8 mouse cellular contexts compared by ENCODE assay signal in the genomic region with DNA sequence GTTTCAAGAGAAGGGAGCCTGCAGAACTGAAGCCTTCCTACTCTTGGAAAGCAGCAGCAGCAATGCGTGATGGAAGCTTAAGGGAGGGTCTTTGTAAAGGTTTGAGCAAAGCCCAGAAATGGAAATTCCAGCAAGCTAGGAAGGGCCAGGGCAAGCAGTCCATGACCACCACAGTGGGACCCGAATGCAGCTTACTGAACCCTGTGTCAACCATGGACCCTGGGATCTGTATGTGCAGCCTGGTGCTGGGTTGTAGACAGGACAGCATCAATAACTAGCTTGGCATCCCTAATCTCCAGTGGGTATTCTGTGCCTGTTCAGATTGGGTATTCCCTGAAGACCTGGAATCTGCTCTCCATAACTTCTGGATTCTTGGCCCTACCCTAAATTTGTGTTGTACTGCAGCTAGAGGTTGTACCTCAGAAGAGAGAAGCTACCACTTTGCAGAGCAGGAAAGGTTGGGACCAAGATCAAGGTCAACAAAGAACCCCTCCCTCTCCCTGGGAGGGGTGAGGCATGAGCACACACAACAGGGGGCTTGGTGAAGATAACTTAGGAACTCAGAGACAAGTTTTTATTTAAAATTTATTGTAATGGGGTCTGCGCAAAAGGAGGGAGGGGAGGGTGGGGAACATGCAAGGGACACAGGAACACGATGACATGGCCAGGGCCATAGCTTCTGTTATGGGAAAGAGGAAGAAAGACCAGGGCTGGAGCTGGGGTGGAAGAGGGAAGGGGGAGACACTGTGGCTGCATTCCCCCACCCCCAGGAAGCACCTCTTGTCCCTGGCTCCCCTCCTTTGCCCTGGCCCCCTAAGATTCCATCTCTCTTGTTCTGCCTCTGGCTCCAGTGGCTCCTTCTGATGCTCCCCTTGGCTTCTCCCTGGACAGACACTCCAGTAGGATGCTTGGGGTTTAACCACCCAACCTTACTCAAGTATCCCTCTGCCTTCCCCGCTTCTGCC. TPM values are rescaled to one million over a fixed set of nuclear protein-coding genes. Genes with fewer than 3 reads are reported as not detected.
A peak's percentile ranks its signal among the peaks of the same experiment; 100 is the strongest.
DNase-seq lines count a peak whose midpoint lies in the region; ATAC-seq and TF ChIP-seq lines count a peak whose summit lies in the region.

No protein-coding gene starts in this region.

- ATAC-seq in kidney, postnatal 0 days (replicated peaks; ENCODE audit: low FRiP score, low read depth): no peak
- no peak for ATAC-seq in hindbrain, embryonic 12.5 days (ENCODE audit: low FRiP score)
- no peak for ATAC-seq in midbrain, embryonic 15.5 days (replicated peaks)

- no peaks in the 10 kb centered on the region for H3K27me3 ChIP-seq in kidney, postnatal 0 days (ENCODE audit: insufficient read depth, low read length)
- no peaks in the 10 kb centered on the region for H3K27me3 ChIP-seq in hindbrain, embryonic 12.5 days
- H3K27me3 ChIP-seq in midbrain, embryonic 15.5 days (replicated peaks): no peaks in the 10 kb centered on the region

- TF ChIP-seq CTCF in kidney, postnatal 0 days (IDR thresholded peaks at IDR 0.05; ENCODE audit: low read depth): no peak
- no peak for TF ChIP-seq CTCF in cortical plate, adult 2 months (IDR thresholded peaks at IDR 0.05; ENCODE audit: extremely low read depth, insufficient read depth, low read length)

- WGBS in kidney, postnatal 0 days: 53% methylated on average over 5 of the region's 5 CpGs
- WGBS in hindbrain, embryonic 12.5 days: 44% methylated on average over 5 of the region's 5 CpGs
- 25% methylated on average over 4 of the region's 5 CpGs for WGBS in midbrain, embryonic 15.5 days

- peak overlapping the region; percentile 57; the same call in 1 of the 2 replicates for H3K27ac ChIP-seq in kidney, postnatal 0 days
- H3K27ac ChIP-seq in cortical plate, adult 2 months (ENCODE audit: insufficient read depth, low read length): peak overlapping the region; percentile 37
- H3K27ac ChIP-seq in hindbrain, embryonic 12.5 days: peak overlapping the region; percentile 92
- peak overlapping the region; percentile 83 for H3K27ac ChIP-seq in midbrain, embryonic 15.5 days

- TF ChIP-seq POLR2A in cortical plate, adult 2 months (IDR thresholded peaks at IDR 0.05; ENCODE audit: extremely low read depth, insufficient read depth, low read length): peak; percentile 35; the same call in 1 of the 2 replicates

- 0 out of 2 replicates have a peak, but pooled peaks cover 15% of the 10 kb centered on the region for H3K36me3 ChIP-seq in kidney, postnatal 0 days (ENCODE audit: insufficient read depth, low read length)
- H3K36me3 ChIP-seq in hindbrain, embryonic 12.5 days: peaks cover 26% of the 10 kb centered on the region
- peaks cover 6% of the 10 kb centered on the region for H3K36me3 ChIP-seq in midbrain, embryonic 15.5 days (replicated peaks)

- DNase-seq in kidney, postnatal 0 days (ENCODE audit: low spot score): peak; percentile 41
- no peak for DNase-seq in kidney, adult 11 months
- no peak for DNase-seq in B cell, adult 2 months
- DNase-seq in c-Kit-positive CD71-positive TER-119-positive erythroid progenitor cells, embryonic 14.5 days (ENCODE audit: low spot score): no peak
- no peak for DNase-seq in urinary bladder, postnatal 10 days (ENCODE audit: low spot score)

- peaks cover 46% of the 10 kb centered on the region for H3K4me1 ChIP-seq in kidney, postnatal 0 days (replicated peaks; ENCODE audit: insufficient read depth, low read length)
- peaks cover 11% of the 10 kb centered on the region for H3K4me1 ChIP-seq in cortical plate, adult 2 months (ENCODE audit: control insufficient read depth, insufficient read depth, low read length)
- peaks cover 73% of the 10 kb centered on the region for H3K4me1 ChIP-seq in hindbrain, embryonic 12.5 days
- H3K4me1 ChIP-seq in midbrain, embryonic 15.5 days: peaks cover 79% of the 10 kb centered on the region

- peak overlapping the region; percentile 60 for H3K9ac ChIP-seq in kidney, postnatal 0 days (ENCODE audit: low read depth, low read length)
- peak overlapping the region; percentile 76 for H3K9ac ChIP-seq in hindbrain, embryonic 12.5 days
- H3K9ac ChIP-seq in midbrain, embryonic 15.5 days: peak overlapping the region; percentile 60

- H3K4me2 ChIP-seq in kidney, postnatal 0 days (ENCODE audit: low read length): peak overlapping the region; percentile 85
- H3K4me2 ChIP-seq in hindbrain, embryonic 12.5 days (replicated peaks): peak overlapping the region; percentile 98
- H3K4me2 ChIP-seq in midbrain, embryonic 15.5 days: peak overlapping the region; percentile 64

- H3K9me3 ChIP-seq in kidney, postnatal 0 days (replicated peaks; ENCODE audit: low read length): no peaks in the 10 kb centered on the region
- H3K9me3 ChIP-seq in hindbrain, embryonic 12.5 days (replicated peaks): no peaks in the 10 kb centered on the region
- H3K9me3 ChIP-seq in midbrain, embryonic 15.5 days: no peaks in the 10 kb centered on the region

- peak overlapping the region; percentile 43 for H3K4me3 ChIP-seq in kidney, postnatal 0 days (replicated peaks; ENCODE audit: low read depth, low read length)
- peak overlapping the region; percentile 85 for H3K4me3 ChIP-seq in cortical plate, adult 2 months (ENCODE audit: insufficient read depth, low read length)
- peak overlapping the region; percentile 48 for H3K4me3 ChIP-seq in hindbrain, embryonic 12.5 days
- peak overlapping the region; percentile 49 for H3K4me3 ChIP-seq in midbrain, embryonic 15.5 days

RNA-seq across cellular contexts. Expression of a gene that starts 0.8 kb away (rescaled TPM):
- polyA plus RNA-seq in kidney, postnatal 0 days (2015; fragmentation: Nextera tagmentation; extraction: Ambion mirVana): 2.5 and 2.7 TPM in 2 replicates
- polyA plus RNA-seq in cortical plate, adult 2 months (2012; rRNA removed): 371 and 405 TPM in 2 replicates
- polyA plus RNA-seq in hindbrain, embryonic 12.5 days (2016; fragmentation: Nextera tagmentation; extraction: Ambion mirVana): 7.1 and 9.6 TPM in 2 replicates
- polyA plus RNA-seq in midbrain, embryonic 15.5 days (2015; fragmentation: Nextera tagmentation; extraction: Ambion mirVana): 40.7 and 42.3 TPM in 2 replicates

RNA-seq across cellular contexts. Expression of a gene that starts 0.9 kb away (rescaled TPM):
- 44.2 and 53.8 TPM in 2 replicates for polyA plus RNA-seq in kidney, postnatal 0 days (2015; fragmentation: Nextera tagmentation; extraction: Ambion mirVana)
- polyA plus RNA-seq in cortical plate, adult 2 months (2012; rRNA removed): 97.1 and 109 TPM in 2 replicates
- 63.8 and 69.6 TPM in 2 replicates for polyA plus RNA-seq in hindbrain, embryonic 12.5 days (2016; fragmentation: Nextera tagmentation; extraction: Ambion mirVana)
- polyA plus RNA-seq in midbrain, embryonic 15.5 days (2015; fragmentation: Nextera tagmentation; extraction: Ambion mirVana): 44.9 and 52.6 TPM in 2 replicates

RNA-seq across cellular contexts. Expression of a gene that starts 4.7 kb away (rescaled TPM):
- polyA plus RNA-seq in kidney, postnatal 0 days (2015; fragmentation: Nextera tagmentation; extraction: Ambion mirVana): 19.4 and 25.0 TPM in 2 replicates
- 41.1 and 50.4 TPM in 2 replicates for polyA plus RNA-seq in cortical plate, adult 2 months (2012; rRNA removed)
- 46.6 and 51.6 TPM in 2 replicates for polyA plus RNA-seq in hindbrain, embryonic 12.5 days (2016; fragmentation: Nextera tagmentation; extraction: Ambion mirVana)
- polyA plus RNA-seq in midbrain, embryonic 15.5 days (2015; fragmentation: Nextera tagmentation; extraction: Ambion mirVana): 46.9 and 73.4 TPM in 2 replicates

RNA-seq across cellular contexts. Expression of a gene that starts 5.0 kb away (rescaled TPM):
- 50.3 and 58.7 TPM in 2 replicates for polyA plus RNA-seq in kidney, postnatal 0 days (2015; fragmentation: Nextera tagmentation; extraction: Ambion mirVana)
- 157 and 173 TPM in 2 replicates for polyA plus RNA-seq in cortical plate, adult 2 months (2012; rRNA removed)
- polyA plus RNA-seq in hindbrain, embryonic 12.5 days (2016; fragmentation: Nextera tagmentation; extraction: Ambion mirVana): 117 and 119 TPM in 2 replicates
- 78.0 and 89.8 TPM in 2 replicates for polyA plus RNA-seq in midbrain, embryonic 15.5 days (2015; fragmentation: Nextera tagmentation; extraction: Ambion mirVana)

RNA-seq across cellular contexts. Expression of a gene that starts 5.6 kb away (rescaled TPM):
- 0.21 and 0.65 TPM in 2 replicates for polyA plus RNA-seq in kidney, postnatal 0 days (2015; fragmentation: Nextera tagmentation; extraction: Ambion mirVana)
- polyA plus RNA-seq in cortical plate, adult 2 months (2012; rRNA removed): 1.8 and 2.2 TPM in 2 replicates
- polyA plus RNA-seq in hindbrain, embryonic 12.5 days (2016; fragmentation: Nextera tagmentation; extraction: Ambion mirVana): 0.72 and 1.3 TPM in 2 replicates
- 1.0 TPM in 1 of 2 replicates, not detected in the other for polyA plus RNA-seq in midbrain, embryonic 15.5 days (2015; fragmentation: Nextera tagmentation; extraction: Ambion mirVana)

Comparison
In these comparisons a context has a peak if more than half of its experiments do, and no peak if none do; other contexts are left out.
1. H3K27ac ChIP-seq: peak in every context shown above with its lines; median percentile 92 in hindbrain, embryonic 12.5 days; 83 in midbrain, embryonic 15.5 days; 57 in kidney, postnatal 0 days; 37 in cortical plate, adult 2 months.